Mouse (Mus musculus) ES-E14 (cell line): ENCODE data around the gene H2-T3. TPM values are rescaled to one million over a fixed set of nuclear protein-coding genes. Genes with fewer than 3 reads are reported as not detected.

Experiments
- DNase-seq: peaks from one replicate; pipeline ENCODE4 v3.0.0-alpha.2; 2013; ENCODE audit warnings: low read depth, low spot score
- H3K27ac ChIP-seq: 2 replicates; pipeline ENCODE4 v1.5.1; 2012; ENCODE audit warnings: low read depth, mild to moderate bottlenecking, low read length, moderate library complexity, mixed read lengths; ENCODE audit not compliant: poor library complexity, insufficient read depth, severe bottlenecking
- H3K36me3 ChIP-seq: 2 replicates; pipeline ENCODE4 v1.6.1; 2012; ENCODE audit warnings: mild to moderate bottlenecking, low read length, moderate library complexity, mixed read lengths; ENCODE audit not compliant: control insufficient read depth, poor library complexity, insufficient read depth, severe bottlenecking
- H3K4me1 ChIP-seq, 2 experiments: fragments of 150-350 bp in 1 of 2; sonication (generic) in 1 of 2; 2 replicates each; pipeline ENCODE4 v1.6.1; 2012; ENCODE audit warnings: low read length in 2 of 2, mild to moderate bottlenecking in 1 of 2, mixed read lengths in 1 of 2; ENCODE audit not compliant: control insufficient read depth in 2 of 2, insufficient read depth in 2 of 2, poor library complexity in 1 of 2
- H3K4me3 ChIP-seq, 2 experiments: fragments of 150-350 bp in 1 of 2; sonication (generic) in 1 of 2; 2 replicates each; pipeline ENCODE4 v1.5.1; 2012; ENCODE audit warnings: low read length in 2 of 2, low read depth in 1 of 2, mild to moderate bottlenecking in 1 of 2, mixed read lengths in 1 of 2; ENCODE audit not compliant: insufficient read depth in 1 of 2, poor library complexity in 1 of 2, severe bottlenecking in 1 of 2
- H3K9ac ChIP-seq: 2 replicates; pipeline ENCODE4 v1.6.1; 2012; ENCODE audit warnings: low read depth, mild to moderate bottlenecking, low read length, mixed read lengths; ENCODE audit not compliant: poor library complexity, insufficient read depth, severe bottlenecking
- H3K9me3 ChIP-seq: fragments of 150-350 bp; sonication (generic); 2 replicates; pipeline ENCODE4 v1.6.1; 2012; ENCODE audit warnings: low read depth, mild to moderate bottlenecking, low read length; ENCODE audit not compliant: control insufficient read depth, insufficient read depth
- CHD2 ChIP-seq: IDR thresholded peaks from 2 replicates; pipeline ENCODE4 v1.6.1; 2014; ENCODE audit warnings: mild to moderate bottlenecking, low read depth, low read length, inconsistent platforms
- HCFC1 ChIP-seq: IDR thresholded peaks from 2 replicates; pipeline ENCODE4 v1.6.1; 2012; ENCODE audit warnings: low read length, inconsistent platforms, borderline replicate concordance; ENCODE audit not compliant: insufficient read depth
- MAFK ChIP-seq: IDR thresholded peaks from 2 replicates; pipeline ENCODE4 v1.6.1; 2014; ENCODE audit warnings: mild to moderate bottlenecking, low read depth, low read length, inconsistent platforms; ENCODE audit not compliant: insufficient read depth
- ZC3H11A ChIP-seq: IDR thresholded peaks from 2 replicates; pipeline ENCODE4 v1.6.1; 2012; ENCODE audit warnings: low read depth, mild to moderate bottlenecking, inconsistent platforms, low read length, borderline replicate concordance
- ZNF384 ChIP-seq: IDR thresholded peaks from 2 replicates; pipeline ENCODE4 v1.6.1; 2012; ENCODE audit warnings: low read depth, low read length, inconsistent platforms
- in situ Hi-C, 2 experiments: fragments of 600-800 bp; cut with MboI; formaldehyde crosslinking; loops; one replicate each; pipeline ENCODE4 v1.15.1; 2025; ENCODE audit warnings: low sequenced_read_pairs in 2 of 2, inconsistent platforms in 1 of 2; ENCODE audit not compliant: unreplicated experiment in 2 of 2
- total RNA-seq: library from RNA; depleted of rRNA; stranded (reverse); fragments of 300-350 nt; gene quantifications from 2 replicates; pipeline ENCODE4 v1.2.3, GENCODE M21; 2012

H2-T3 gene
- total RNA-seq, 1 experiment = 0.22 TPM

DNA sequence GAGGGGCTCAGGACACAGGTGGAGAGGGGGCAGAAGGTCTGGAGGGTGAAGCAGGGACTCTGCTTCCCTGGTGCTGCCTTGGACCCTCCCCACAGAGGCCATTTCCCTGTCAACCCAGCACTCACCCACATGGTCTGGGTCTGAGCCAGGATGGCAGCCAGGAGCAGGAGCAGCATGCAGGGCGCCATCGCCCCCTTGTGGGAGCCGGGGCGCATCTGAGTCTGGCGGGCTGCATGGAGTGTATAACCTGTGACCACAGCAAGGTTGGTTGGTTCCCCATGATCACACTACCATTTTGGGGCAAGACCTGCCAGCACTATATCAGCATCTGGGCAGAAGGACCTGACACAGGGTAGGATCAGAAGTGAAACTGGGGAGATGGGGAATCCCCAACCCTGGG lies 8.2 kb upstream of the H2-T3 start:
- DNase-seq = no peak
- in situ Hi-C loops = no loop called here
- Histone ChIP-seq H3K9me3 (no peaks in the 10 kb centered on the region), H3K36me3 (no peaks in the 10 kb centered on the region), H3K9ac (no peak overlapping the region), H3K27ac (no peak overlapping the region), H3K4me3 (no peak overlapping the region), H3K4me1 (no peaks in the 10 kb centered on the region)
- TF ChIP-seq ZC3H11A (no peak), HCFC1 (no peak), CHD2 (no peak), ZNF384 (no peak), MAFK (no peak)

DNA sequence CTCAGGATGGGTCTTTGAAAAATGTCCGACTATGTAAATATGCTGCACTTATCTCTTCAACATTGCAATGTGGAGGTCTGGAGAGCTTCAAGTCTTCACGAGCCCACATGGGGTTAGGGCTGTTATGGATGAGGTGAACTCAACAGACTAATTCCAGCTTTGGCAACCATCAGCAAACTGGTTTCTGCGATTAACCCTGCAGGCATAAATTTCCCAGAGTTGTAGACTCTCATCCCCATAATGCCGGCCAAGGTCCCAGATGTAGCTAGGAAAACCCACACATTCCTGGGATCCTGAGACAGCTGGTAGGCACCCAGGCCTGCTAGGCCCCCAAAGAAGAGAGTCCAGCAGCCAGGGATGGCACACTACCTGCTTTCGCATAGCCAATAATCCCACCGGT lies 4.4 kb upstream of the H2-T3 start:
- H3K4me3 ChIP-seq = no peak overlapping the region
- in situ Hi-C loops = no loop called here
- no peaks in the 10 kb centered on the region for H3K9me3 ChIP-seq
- no peaks in the 10 kb centered on the region for H3K36me3 ChIP-seq
- H3K4me1 ChIP-seq = no peaks in the 10 kb centered on the region
- no peak overlapping the region for H3K27ac ChIP-seq
- no peak overlapping the region for H3K9ac ChIP-seq
- DNase-seq = no peak
- TF ChIP-seq ZC3H11A (no peak), ZNF384 (no peak), HCFC1 (no peak), MAFK (no peak), CHD2 (no peak)

DNA sequence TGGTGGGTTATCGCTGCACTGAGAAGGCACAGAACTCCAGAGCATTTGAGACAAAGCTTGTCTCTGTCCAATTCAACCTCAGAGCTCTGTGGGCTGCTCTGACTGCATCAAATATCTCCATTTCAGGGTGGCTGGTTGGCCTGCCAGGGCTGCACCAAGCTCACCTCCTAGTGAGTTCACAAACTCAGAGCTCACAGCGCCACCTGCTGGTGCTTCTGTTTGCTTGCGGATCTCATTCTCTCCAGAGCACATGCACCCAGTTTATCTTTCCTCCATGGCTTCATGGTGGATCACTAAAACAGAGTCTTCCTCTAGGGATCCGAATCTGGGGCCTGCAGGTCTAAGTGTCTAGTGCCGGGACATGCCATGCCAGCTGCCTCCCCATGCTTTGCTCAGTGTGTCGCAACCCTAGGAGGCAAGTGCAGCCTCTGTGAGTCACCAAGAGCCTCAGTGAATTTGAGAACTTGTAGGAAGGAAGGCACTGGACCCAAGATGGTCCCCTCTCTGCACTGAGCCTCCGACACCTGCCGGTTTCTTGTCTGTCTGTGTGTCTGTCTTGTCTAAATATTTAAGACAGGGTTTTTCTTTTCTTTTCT lies 3.6 kb upstream of the H2-T3 start:
- TF ChIP-seq CHD2 (no peak), MAFK (no peak), ZC3H11A (no peak), HCFC1 (no peak), ZNF384 (no peak)
- H3K9ac ChIP-seq = no peak overlapping the region
- H3K4me3 ChIP-seq = no peak overlapping the region
- H3K36me3 ChIP-seq = no peaks in the 10 kb centered on the region
- in situ Hi-C loops = no loop called here
- no peaks in the 10 kb centered on the region for H3K9me3 ChIP-seq
- H3K4me1 ChIP-seq = no peaks in the 10 kb centered on the region
- no peak for DNase-seq
- no peak overlapping the region for H3K27ac ChIP-seq

DNA sequence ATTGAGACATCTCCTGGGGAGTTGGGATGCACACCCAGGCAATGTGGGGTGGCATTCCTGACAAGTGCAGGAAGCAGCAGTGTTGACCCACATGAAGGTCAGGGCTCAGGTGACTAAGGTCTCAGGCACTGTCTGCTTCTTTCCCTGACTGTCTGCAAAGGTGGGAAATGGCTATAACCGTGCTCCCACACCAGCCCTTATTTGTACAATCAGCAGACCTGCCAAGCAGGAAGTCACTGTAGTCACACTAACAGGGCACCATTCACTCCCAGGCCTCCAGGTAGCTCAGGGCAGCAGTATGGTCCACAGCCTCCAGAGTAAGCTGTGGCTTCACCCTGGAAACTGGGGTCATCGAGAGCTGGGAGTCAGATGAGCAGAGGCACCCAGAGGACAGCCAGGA lies 2.3 kb upstream of the H2-T3 start:
- no peaks in the 10 kb centered on the region for H3K4me1 ChIP-seq
- H3K4me3 ChIP-seq = no peak overlapping the region
- no peaks in the 10 kb centered on the region for H3K36me3 ChIP-seq
- H3K9me3 ChIP-seq = no peaks in the 10 kb centered on the region
- DNase-seq = no peak
- H3K9ac ChIP-seq = no peak overlapping the region
- H3K27ac ChIP-seq = no peak overlapping the region
- in situ Hi-C loops = no loop called here
- TF ChIP-seq ZC3H11A (no peak), ZNF384 (no peak), CHD2 (no peak), MAFK (no peak), HCFC1 (no peak)
